Mouse (Mus musculus) myocyte (in vitro differentiated cells): ENCODE data around the gene Kcnk10.

ENCODE experiments used
- E2F4 ChIP-seq: IDR thresholded peaks from one replicate; pipeline ENCODE4 v1.6.1; 2011; ENCODE audit warnings: mild to moderate bottlenecking, control low read depth, moderate library complexity; ENCODE audit not compliant: insufficient read depth
- MAX ChIP-seq: IDR thresholded peaks from one replicate; pipeline ENCODE4 v1.6.1; 2011; ENCODE audit warnings: low read depth, mild to moderate bottlenecking, control low read depth
- MYOG ChIP-seq, 3 experiments: IDR thresholded peaks; one replicate each; pipeline ENCODE4 v1.6.1; 2011; ENCODE audit warnings: control low read depth in 2 of 3, low read depth in 2 of 3, mild to moderate bottlenecking in 2 of 3; ENCODE audit not compliant: insufficient read length in 2 of 3, control insufficient read depth in 1 of 3, insufficient read depth in 1 of 3
- POLR2A ChIP-seq: IDR thresholded peaks from one replicate; pipeline ENCODE4 v1.6.1; 2011; ENCODE audit warnings: low read depth, mild to moderate bottlenecking, control low read depth, moderate library complexity; ENCODE audit not compliant: insufficient read length
- POLR2AphosphoS2 ChIP-seq: IDR thresholded peaks from one replicate; pipeline ENCODE4 v1.6.1; 2011; ENCODE audit warnings: low read depth, control low read depth; ENCODE audit not compliant: insufficient read length
- REST ChIP-seq: IDR thresholded peaks from one replicate; pipeline ENCODE4 v1.6.1; 2011; ENCODE audit warnings: mild to moderate bottlenecking, control low read depth, moderate library complexity; ENCODE audit not compliant: insufficient read depth, insufficient read length
- SRF ChIP-seq: IDR thresholded peaks from one replicate; pipeline ENCODE4 v1.6.1; 2011; ENCODE audit warnings: low read depth; ENCODE audit not compliant: control insufficient read depth, insufficient read length

GRCm38 (mm10) chr12:98564383-98564782 lies 13.7 kb downstream of the Kcnk10 start:
- TF ChIP-seq MAX (no peak), POLR2A (no peak), MYOG (IDR thresholded peaks at IDR 0.05; ENCODE audit: control insufficient read depth in 1 of 3, insufficient read depth in 1 of 3, insufficient read length in 2 of 3, low read depth in 2 of 3) (no peak), E2F4 (no peak), REST (no peak), SRF (no peak), POLR2AphosphoS2 (no peak)
